Mouse (Mus musculus): ENCODE measurements around the gene Tbx3. TPM values are rescaled to one million over a fixed set of nuclear protein-coding genes. Genes with fewer than 3 reads are reported as not detected.

Gene Tbx3
- polyA plus RNA-seq, 1 experiment from 2014 or later = 67.0 TPM

GRCm38 (mm10) chr5:119681833-119682210, 11.4 kb downstream of the Tbx3 start:
- peaks cover 62% of the 10 kb centered on the region for H3K4me1 ChIP-seq
- peaks cover 68% of the 10 kb centered on the region for H3K27me3 ChIP-seq
- H3K9me3 ChIP-seq = no peaks in the 10 kb centered on the region
- H3K27ac ChIP-seq = peak overlapping the region; percentile 95
- H3K36me3 ChIP-seq = peaks cover 42% of the 10 kb centered on the region
- ATAC-seq (ENCODE audit: insufficient number of reproducible peaks, insufficient read depth, low FRiP score, low TSS enrichment, low read depth) = no peak
- peak overlapping the region; percentile 50 for H3K4me3 ChIP-seq
- peak overlapping the region; percentile 90 for H3K9ac ChIP-seq
- 19% methylated on average over 4 of the region's 4 CpGs for WGBS
- peak overlapping the region; percentile 79 for H3K4me2 ChIP-seq

- peak overlapping the region; percentile 79 for H3K4me2 ChIP-seq
- H3K27me3 ChIP-seq = peaks cover 72% of the 10 kb centered on the region
- WGBS = 8% methylated on average over 40 of the region's 40 CpGs
- ATAC-seq (ENCODE audit: insufficient number of reproducible peaks, insufficient read depth, low FRiP score, low TSS enrichment, low read depth) = no peak
- peak overlapping the region; percentile 95 for H3K27ac ChIP-seq
- peaks cover 68% of the 10 kb centered on the region for H3K4me1 ChIP-seq
- peaks cover 31% of the 10 kb centered on the region for H3K36me3 ChIP-seq
- peak overlapping the region; percentile 50 for H3K4me3 ChIP-seq
- peak overlapping the region; percentile 90 for H3K9ac ChIP-seq
- no peaks in the 10 kb centered on the region for H3K9me3 ChIP-seq
Observed at GRCm38 (mm10) chr5:119682646-119683515, 12.4 kb downstream of the Tbx3 start.

- Histone ChIP-seq H3K4me2 (peak overlapping the region; percentile 79), H3K27ac (peak overlapping the region; percentile 95)
Observed at GRCm38 (mm10) chr5:119683861-119684260, 13.4 kb downstream of the Tbx3 start.

GRCm38 (mm10) chr5:119684701-119685391, 14.4 kb downstream of the Tbx3 start:
- H3K4me2 ChIP-seq = peak overlapping the region; percentile 70
- peaks cover 74% of the 10 kb centered on the region for H3K4me1 ChIP-seq
- H3K36me3 ChIP-seq = peaks cover 20% of the 10 kb centered on the region
- H3K9ac ChIP-seq = peak overlapping the region; percentile 70
- no peaks in the 10 kb centered on the region for H3K9me3 ChIP-seq
- peak overlapping the region; percentile 94 for H3K27ac ChIP-seq
- H3K4me3 ChIP-seq = peak overlapping the region; percentile 38; the same call in 1 of the 2 replicates
- no peak for ATAC-seq (ENCODE audit: insufficient number of reproducible peaks, insufficient read depth, low FRiP score, low TSS enrichment, low read depth)
- 4% methylated on average over 15 of the region's 15 CpGs for WGBS
- peaks cover 80% of the 10 kb centered on the region for H3K27me3 ChIP-seq

More at GRCm38 (mm10) chr5:119683861-119684260, 13.4 kb downstream of the Tbx3 start:
- H3K9me3 ChIP-seq = no peaks in the 10 kb centered on the region
- H3K4me1 ChIP-seq = peaks cover 70% of the 10 kb centered on the region
- H3K36me3 ChIP-seq = peaks cover 23% of the 10 kb centered on the region
- peaks cover 74% of the 10 kb centered on the region for H3K27me3 ChIP-seq
- H3K4me3 ChIP-seq = peak overlapping the region; percentile 50
- WGBS = 17% methylated on average over 5 of the region's 5 CpGs
- H3K9ac ChIP-seq = peak overlapping the region; percentile 90
- no peak for ATAC-seq (ENCODE audit: insufficient number of reproducible peaks, insufficient read depth, low FRiP score, low TSS enrichment, low read depth)

GRCm38 (mm10) chr5:119685446-119686198, 15.2 kb downstream of the Tbx3 start:
- peaks cover 67% of the 10 kb centered on the region for H3K4me1 ChIP-seq
- H3K27me3 ChIP-seq = peaks cover 80% of the 10 kb centered on the region
- H3K4me2 ChIP-seq = peak overlapping the region; percentile 70
- peak overlapping the region; percentile 38 for H3K4me3 ChIP-seq
- peak overlapping the region; percentile 94 for H3K27ac ChIP-seq
- H3K9ac ChIP-seq = peak overlapping the region; percentile 70
- ATAC-seq (ENCODE audit: insufficient number of reproducible peaks, insufficient read depth, low FRiP score, low TSS enrichment, low read depth) = peak; percentile 48
- WGBS = 2% methylated on average over 22 of the region's 22 CpGs
- peaks cover 14% of the 10 kb centered on the region for H3K36me3 ChIP-seq
- no peaks in the 10 kb centered on the region for H3K9me3 ChIP-seq

- Histone ChIP-seq H3K27me3 (peaks cover 78% of the 10 kb centered on the region), H3K4me3 (peak overlapping the region; percentile 38), H3K4me2 (peak overlapping the region; percentile 70), H3K27ac (peak overlapping the region; percentile 94), H3K9ac (peak overlapping the region; percentile 70), H3K36me3 (peaks cover 10% of the 10 kb centered on the region), H3K4me1 (peaks cover 65% of the 10 kb centered on the region), H3K9me3 (no peaks in the 10 kb centered on the region)
- WGBS = 1% methylated on average over 28 of the region's 30 CpGs
- ATAC-seq (ENCODE audit: insufficient number of reproducible peaks, insufficient read depth, low FRiP score, low TSS enrichment, low read depth) = no peak
Observed at GRCm38 (mm10) chr5:119686199-119686964, 15.9 kb downstream of the Tbx3 start.

GRCm38 (mm10) chr5:119687005-119687855, 16.8 kb downstream of the Tbx3 start:
- Histone ChIP-seq H3K27me3 (peaks cover 73% of the 10 kb centered on the region), H3K4me1 (peaks cover 57% of the 10 kb centered on the region), H3K4me2 (peak overlapping the region; percentile 70), H3K9ac (peak overlapping the region; percentile 70), H3K4me3 (peak overlapping the region; percentile 38), H3K27ac (peak overlapping the region; percentile 94), H3K9me3 (no peaks in the 10 kb centered on the region), H3K36me3 (peaks cover 10% of the 10 kb centered on the region)
- WGBS = 1% methylated on average over 36 of the region's 36 CpGs
- ATAC-seq (ENCODE audit: insufficient number of reproducible peaks, insufficient read depth, low FRiP score, low TSS enrichment, low read depth) = no peak

- peaks cover 68% of the 10 kb centered on the region for H3K27me3 ChIP-seq
- peak overlapping the region; percentile 70 for H3K4me2 ChIP-seq
- H3K4me3 ChIP-seq = peak overlapping the region; percentile 38
- H3K9me3 ChIP-seq = no peaks in the 10 kb centered on the region
- peaks cover 4% of the 10 kb centered on the region for H3K36me3 ChIP-seq
- peak overlapping the region; percentile 94 for H3K27ac ChIP-seq
- H3K4me1 ChIP-seq = peaks cover 52% of the 10 kb centered on the region
- 0 out of 2 replicates have a peak overlapping the region, but pooled peaks have one; percentile 70 for H3K9ac ChIP-seq
- ATAC-seq (ENCODE audit: insufficient number of reproducible peaks, insufficient read depth, low FRiP score, low TSS enrichment, low read depth) = no peak
- 6% methylated on average over 22 of the region's 22 CpGs for WGBS
Observed at GRCm38 (mm10) chr5:119687856-119688206, 17.4 kb downstream of the Tbx3 start.

GRCm38 (mm10) chr5:119688306-119688705, 17.8 kb downstream of the Tbx3 start:
- WGBS = 15% methylated on average over 3 of the region's 3 CpGs
- no peak overlapping the region for H3K4me3 ChIP-seq
- H3K36me3 ChIP-seq = no peaks in the 10 kb centered on the region
- H3K27me3 ChIP-seq = peaks cover 63% of the 10 kb centered on the region
- 0 out of 2 replicates have a peak overlapping the region, but pooled peaks have one; percentile 48 for H3K27ac ChIP-seq
- H3K9ac ChIP-seq = no peak overlapping the region
- H3K9me3 ChIP-seq = no peaks in the 10 kb centered on the region
- no peak for ATAC-seq (ENCODE audit: insufficient number of reproducible peaks, insufficient read depth, low FRiP score, low TSS enrichment, low read depth)
- peaks cover 48% of the 10 kb centered on the region for H3K4me1 ChIP-seq
- peak overlapping the region; percentile 70 for H3K4me2 ChIP-seq

- Histone ChIP-seq H3K36me3 (no peaks in the 10 kb centered on the region), H3K9me3 (no peaks in the 10 kb centered on the region), H3K27me3 (peaks cover 58% of the 10 kb centered on the region), H3K9ac (no peak overlapping the region), H3K27ac (no peak overlapping the region), H3K4me2 (peak overlapping the region; percentile 70), H3K4me1 (peaks cover 49% of the 10 kb centered on the region), H3K4me3 (no peak overlapping the region)
- ATAC-seq (ENCODE audit: insufficient number of reproducible peaks, insufficient read depth, low FRiP score, low TSS enrichment, low read depth) = no peak
- WGBS = 19% methylated on average over 8 of the region's 8 CpGs
Observed at GRCm38 (mm10) chr5:119688914-119689420, 18.5 kb downstream of the Tbx3 start.

Measured in embryonic facial prominence, embryonic 13.5 days (tissue).